Mouse (Mus musculus) cerebellum, adult 2 months (tissue): ENCODE data around the gene Phykpl. TPM values are rescaled to one million over a fixed set of nuclear protein-coding genes. Genes with fewer than 3 reads are reported as not detected.

Experiments used
- DNase-seq, 2 experiments: peaks; one replicate each; pipeline ENCODE4 v3.0.0; 2021
- H3K27ac ChIP-seq: fragments of 200-500 bp; 2 replicates; pipeline ENCODE4 v1.5.1; 2012; ENCODE audit warnings: low read length, control low read depth, inconsistent platforms; ENCODE audit not compliant: insufficient read depth
- H3K27me3 ChIP-seq: fragments of 200-500 bp; 2 replicates; pipeline ENCODE4 v1.6.1; 2012; ENCODE audit warnings: inconsistent platforms, mild to moderate bottlenecking, low read length, moderate library complexity; ENCODE audit not compliant: control insufficient read depth, insufficient read depth
- H3K4me1 ChIP-seq: fragments of 200-500 bp; 2 replicates; pipeline ENCODE4 v1.6.1; 2011; ENCODE audit warnings: low read length; ENCODE audit not compliant: control insufficient read depth, insufficient read depth
- H3K4me3 ChIP-seq: fragments of 200-500 bp; replicated peaks from 2 replicates; pipeline ENCODE3; 2011; ENCODE audit warnings: mild to moderate bottlenecking, low read depth, low read length, control low read depth; ENCODE audit not compliant: insufficient read depth
- CTCF ChIP-seq: fragments of 200-500 bp; IDR thresholded peaks from 2 replicates; pipeline ENCODE4 v1.5.1; 2011; ENCODE audit warnings: low read depth, mild to moderate bottlenecking, control low read depth, low read length, moderate library complexity, borderline replicate concordance; ENCODE audit not compliant: insufficient read depth
- POLR2A ChIP-seq: fragments of 200-500 bp; IDR thresholded peaks from 2 replicates; pipeline ENCODE4 v1.6.1; 2011; ENCODE audit warnings: low read length, control low read depth, borderline replicate concordance; ENCODE audit not compliant: insufficient read depth
- WGBS: fragments of 180-500 bp; shearing (Covaris S2); methylation state at CpG from one replicate; pipeline ENCODE4 v1.1.7; 2018; 5-methylcytosine and 5-hydroxymethylcytosine counted together
- polyA plus RNA-seq: library from polyadenylated mRNA; depleted of rRNA; stranded (reverse); fragments of >200 nt; gene quantifications from 2 replicates; pipeline ENCODE4 v1.2.3, GENCODE M21; 2012

The Phykpl gene
- polyA plus RNA-seq, 1 experiment, result 19.3 TPM

DNA sequence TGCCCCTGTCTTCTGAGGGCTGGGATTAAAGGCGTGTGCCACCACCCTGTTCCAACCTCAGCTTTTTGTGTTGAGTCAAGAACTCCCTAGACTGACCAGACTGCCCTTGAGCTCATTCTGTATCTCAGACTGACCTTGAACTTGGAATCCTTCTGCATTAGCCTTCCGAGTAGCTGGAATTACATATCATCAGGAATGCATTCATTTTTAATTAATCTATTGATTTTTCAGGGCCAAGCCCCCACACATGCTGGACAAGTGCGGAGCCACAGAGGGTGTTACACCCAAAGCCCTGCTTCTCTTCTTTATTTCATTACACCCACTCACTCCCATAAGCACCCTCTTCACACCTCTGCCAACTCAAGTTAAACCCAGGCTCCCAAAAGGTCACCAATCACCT lies 49.2 kb downstream of the Phykpl start:
- 89% methylated on average over 3 of the region's 3 CpGs for WGBS
- Histone ChIP-seq H3K4me1 (peaks cover 2% of the 10 kb centered on the region; the same call in 1 of the 2 replicates), H3K27me3 (no peaks in the 10 kb centered on the region), H3K27ac (no peak overlapping the region), H3K4me3 (no peak overlapping the region)
- DNase-seq, result no peak
- TF ChIP-seq CTCF (no peak), POLR2A (no peak)

- WGBS, result 3% methylated on average over 6 of the region's 6 CpGs
Observed at GRCm38 (mm10) chr11:51635127-51635524, 50.6 kb downstream of the Phykpl start.

DNA sequence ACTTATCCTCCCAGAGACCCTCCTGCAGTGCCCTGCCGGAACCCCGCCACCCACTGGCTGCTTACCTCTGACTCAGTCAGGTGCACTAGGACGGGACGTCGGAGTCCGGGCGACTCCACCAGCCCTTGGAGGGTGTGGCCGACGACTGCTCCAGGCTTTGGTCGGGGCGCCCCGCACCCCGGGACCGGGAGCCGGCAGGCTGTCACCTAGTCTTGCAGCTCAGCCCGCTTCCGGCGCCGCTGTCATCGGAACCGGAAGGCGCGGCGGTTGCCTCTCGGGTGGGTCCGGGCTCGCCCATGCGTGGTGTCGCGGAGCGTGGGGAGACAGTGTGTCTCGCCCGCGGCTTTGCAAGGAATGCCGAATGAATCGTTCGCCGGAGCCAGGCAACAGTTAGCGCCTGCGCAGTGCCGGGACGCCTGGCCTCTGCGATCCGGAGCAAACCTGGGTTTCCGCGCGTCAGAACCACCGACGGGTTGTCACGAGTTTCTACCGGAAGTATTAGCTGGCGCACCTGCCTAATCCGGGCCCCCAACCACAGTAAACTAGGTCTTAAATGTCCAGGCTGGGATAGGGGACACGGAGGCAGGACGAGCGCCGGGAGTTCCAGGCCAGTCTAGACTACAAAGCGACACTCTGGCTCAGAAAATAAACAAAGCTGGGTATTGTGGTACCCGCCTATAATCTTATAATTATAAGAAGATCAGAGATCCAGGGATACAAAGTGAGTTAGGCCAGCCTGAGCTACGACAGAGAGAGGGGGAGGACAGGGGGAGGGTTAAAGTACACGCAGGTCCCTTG lies 51.2 kb downstream of the Phykpl start, which contains the start of gene Rmnd5b:
TSS of gene Rmnd5b (minus strand) at position 372 of the 798 bp plus-strand sequence.
- peak; percentile 92 to 94 for DNase-seq
- peak within 1 kb of the TSS; percentile 93 for H3K4me3 ChIP-seq
- under 1% methylated on average over 61 of the region's 61 CpGs for WGBS
- H3K4me1 ChIP-seq, result peaks cover 2% of the 10 kb centered on the region; the same call in 1 of the 2 replicates
- TF ChIP-seq CTCF (no peak), POLR2A (peak; percentile 66)
- H3K27ac ChIP-seq, result peak within 1 kb of the TSS; percentile 69
- H3K27me3 ChIP-seq, result no peaks in the 10 kb centered on the region

More at GRCm38 (mm10) chr11:51635127-51635524, 50.6 kb downstream of the Phykpl start:
- TF ChIP-seq POLR2A (no peak), CTCF (no peak)
- no peak for DNase-seq
- Histone ChIP-seq H3K27ac (peak overlapping the region; percentile 69), H3K27me3 (no peaks in the 10 kb centered on the region), H3K4me1 (peaks cover 2% of the 10 kb centered on the region; the same call in 1 of the 2 replicates), H3K4me3 (peak overlapping the region; percentile 93)

GRCm38 (mm10) chr11:51636323-51636684 lies 51.7 kb downstream of the Phykpl start:
- TF ChIP-seq POLR2A (no peak), CTCF (peak; percentile 58)
- peaks cover 2% of the 10 kb centered on the region; the same call in 1 of the 2 replicates for H3K4me1 ChIP-seq
- peak; percentile 66 to 75 for DNase-seq
- peak overlapping the region; percentile 93 for H3K4me3 ChIP-seq
- WGBS, result 5% methylated on average over 6 of the region's 6 CpGs
- peak overlapping the region; percentile 69 for H3K27ac ChIP-seq
- no peaks in the 10 kb centered on the region for H3K27me3 ChIP-seq

- Histone ChIP-seq H3K4me1 (peaks cover 2% of the 10 kb centered on the region; the same call in 1 of the 2 replicates), H3K4me3 (no peak overlapping the region), H3K27me3 (no peaks in the 10 kb centered on the region), H3K27ac (no peak overlapping the region)
- DNase-seq, result peak in 1 of 2 experiments; percentile 36
- WGBS, result 10% methylated on average over 17 of the region's 17 CpGs
- TF ChIP-seq POLR2A (no peak), CTCF (no peak)
Observed at GRCm38 (mm10) chr11:51637971-51638414, 53.4 kb downstream of the Phykpl start.

GRCm38 (mm10) chr11:51638497-51638896 lies 53.9 kb downstream of the Phykpl start:
- Histone ChIP-seq H3K4me3 (no peak overlapping the region), H3K27ac (no peak overlapping the region), H3K27me3 (no peaks in the 10 kb centered on the region), H3K4me1 (peaks cover 2% of the 10 kb centered on the region; the same call in 1 of the 2 replicates)
- TF ChIP-seq CTCF (no peak), POLR2A (no peak)
- DNase-seq, result no peak
- WGBS, result 80% methylated on average over 5 of the region's 5 CpGs

GRCm38 (mm10) chr11:51640748-51641147 lies 56.2 kb downstream of the Phykpl start:
- Histone ChIP-seq H3K4me1 (peaks cover 2% of the 10 kb centered on the region; the same call in 1 of the 2 replicates), H3K27ac (no peak overlapping the region), H3K4me3 (no peak overlapping the region), H3K27me3 (no peaks in the 10 kb centered on the region)
- WGBS, result 28% methylated on average over 7 of the region's 7 CpGs
- DNase-seq, result no peak
- no peak for TF ChIP-seq POLR2A
- TF ChIP-seq CTCF, result no peak

DNA sequence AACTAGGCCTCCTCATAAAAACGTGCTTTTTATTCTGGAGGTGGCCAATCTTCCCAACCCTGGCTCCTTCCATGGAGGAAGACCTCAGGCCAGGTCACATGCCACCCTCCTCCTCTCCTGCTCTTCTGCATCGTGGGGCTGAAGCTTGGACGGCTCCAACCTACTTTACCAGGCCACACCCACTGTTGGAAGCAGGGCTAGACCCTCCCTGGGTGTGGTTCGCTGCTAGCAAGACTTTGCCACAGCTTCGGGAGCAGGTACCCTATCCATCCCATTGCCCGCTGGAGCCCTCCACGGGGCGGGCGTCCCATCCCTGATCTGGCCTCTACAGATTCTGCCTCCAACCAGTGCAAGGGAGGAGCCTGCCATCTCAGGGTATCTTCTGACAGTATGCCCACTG lies 58.6 kb downstream of the Phykpl start:
- no peak for TF ChIP-seq POLR2A
- TF ChIP-seq CTCF, result no peak
- no peaks in the 10 kb centered on the region for H3K27me3 ChIP-seq
- H3K27ac ChIP-seq, result no peak overlapping the region
- H3K4me3 ChIP-seq, result peak overlapping the region; percentile 42
- 28% methylated on average over 9 of the region's 9 CpGs for WGBS
- no peaks in the 10 kb centered on the region for H3K4me1 ChIP-seq
- no peak for DNase-seq
